Mouse (Mus musculus): Measurements from ENCODE around the gene Tmem87a. TPM values are rescaled to one million over a fixed set of nuclear protein-coding genes. Genes with fewer than 3 reads are reported as not detected.

Tmem87a gene
- total and polyA plus RNA-seq, 3 experiments, result 23.9 to 28.0 TPM; not detected in 1

GRCm38 (mm10) chr2:120414113-120414512, 10.2 kb upstream of the Tmem87a start:
- TF ChIP-seq JUND (IDR thresholded peaks at IDR 0.05; ENCODE audit: low read depth, low read length) (no peak), USF2 (IDR thresholded peaks at IDR 0.05; ENCODE audit: borderline replicate concordance in 1 of 2, insufficient read depth in 1 of 2, low read depth in 1 of 2, low read length in 2 of 2) (no peak), ZKSCAN1 (IDR thresholded peaks at IDR 0.05; ENCODE audit: low read depth, low read length) (no peak), ZMIZ1 (IDR thresholded peaks at IDR 0.05; ENCODE audit: low read depth, low read length) (no peak), MYB (IDR thresholded peaks at IDR 0.05; ENCODE audit: low read depth, low read length) (no peak), NRF1 (IDR thresholded peaks at IDR 0.05; ENCODE audit: insufficient read depth, low read depth, low read length, poor library complexity, severe bottlenecking) (no peak), TBP (IDR thresholded peaks at IDR 0.05; ENCODE audit: low read depth, low read length) (no peak), KAT2A (conservative IDR thresholded peaks at IDR 0.05; ENCODE audit: low read depth, low read length) (no peak), MYC (IDR thresholded peaks at IDR 0.05; ENCODE audit: low read depth, low read length) (no peak)

GRCm38 (mm10) chr2:120411096-120411628, 7.2 kb upstream of the Tmem87a start:
- Histone ChIP-seq H3K9me3 (replicated peaks; ENCODE audit: insufficient read depth, low read length) (no peaks in the 10 kb centered on the region), H3K4me3 (ENCODE audit: control insufficient read depth in 1 of 2, insufficient read depth in 1 of 2, low read depth in 2 of 2, low read length in 2 of 2) (no peak overlapping the region), H3K27me3 (ENCODE audit: control insufficient read depth in 1 of 2, insufficient read depth in 2 of 2, low read length in 2 of 2) (no peaks in the 10 kb centered on the region), H3K27ac (ENCODE audit: control insufficient read depth, low read depth, low read length) (no peak overlapping the region), H3K36me3 (ENCODE audit: control insufficient read depth in 1 of 2, insufficient read depth in 2 of 2, low read length in 2 of 2) (peaks cover 0 to 3% of the 10 kb centered on the region in 2 experiments; a peak in 2 of 4 replicates), H3K79me2 (ENCODE audit: control insufficient read depth, insufficient read depth, low read length, poor library complexity) (no peaks in the 10 kb centered on the region), H3K9ac (ENCODE audit: control insufficient read depth, low read depth, low read length, poor library complexity, severe bottlenecking) (no peak overlapping the region), H3K4me1 (ENCODE audit: control insufficient read depth in 1 of 2, insufficient read depth in 2 of 2, low read length in 2 of 2) (peaks cover 0 to 5% of the 10 kb centered on the region in 2 experiments; a peak in 2 of 4 replicates)
- no peak for DNase-seq (ENCODE audit: low read depth, low spot score)
- TF ChIP-seq UBTF (IDR thresholded peaks at IDR 0.05; ENCODE audit: borderline replicate concordance, insufficient read depth, low read depth, low read length) (no peak), GATA1 (IDR thresholded peaks at IDR 0.05; ENCODE audit: low read depth, low read length) (peak; percentile 34; the same call in 1 of the 2 replicates), ETS1 (IDR thresholded peaks at IDR 0.05; ENCODE audit: low read depth, low read length) (0 out of 2 replicates have a peak, but pooled peaks have one; percentile 10), ZC3H11A (IDR thresholded peaks at IDR 0.05; ENCODE audit: low read depth, low read length) (no peak), CHD2 (IDR thresholded peaks at IDR 0.05; ENCODE audit: low read length) (no peak), USF1 (IDR thresholded peaks at IDR 0.05; ENCODE audit: low read depth, low read length) (no peak), EP300 (IDR thresholded peaks at IDR 0.05; ENCODE audit: low read depth in 1 of 2, low read length in 2 of 2) (peak in 1 of 2 experiments; percentile 36; a peak in 1 of 4 replicates), MAZ (IDR thresholded peaks at IDR 0.05; ENCODE audit: low read depth, low read length) (no peak), RAD21 (IDR thresholded peaks at IDR 0.05; ENCODE audit: low read depth, low read length) (no peak), ZKSCAN1 (IDR thresholded peaks at IDR 0.05; ENCODE audit: low read depth, low read length) (no peak), TCF12 (IDR thresholded peaks at IDR 0.05; ENCODE audit: low read depth, low read length) (peak; percentile 45; the same call in 1 of the 2 replicates), JUND (IDR thresholded peaks at IDR 0.05; ENCODE audit: low read depth, low read length) (no peak), ELF1 (IDR thresholded peaks at IDR 0.05; ENCODE audit: low read depth, low read length) (no peak)

More at GRCm38 (mm10) chr2:120414113-120414512, 10.2 kb upstream of the Tmem87a start:
- Histone ChIP-seq H3K79me2 (ENCODE audit: control insufficient read depth, insufficient read depth, low read length, poor library complexity) (no peaks in the 10 kb centered on the region), H3K4me1 (ENCODE audit: control insufficient read depth in 1 of 2, insufficient read depth in 2 of 2, low read length in 2 of 2) (peaks cover 0 to 5% of the 10 kb centered on the region in 2 experiments; a peak in 2 of 4 replicates), H3K9ac (ENCODE audit: control insufficient read depth, low read depth, low read length, poor library complexity, severe bottlenecking) (no peak overlapping the region), H3K27me3 (ENCODE audit: control insufficient read depth in 1 of 2, insufficient read depth in 2 of 2, low read length in 2 of 2) (no peaks in the 10 kb centered on the region), H3K27ac (ENCODE audit: control insufficient read depth, low read depth, low read length) (no peak overlapping the region), H3K36me3 (ENCODE audit: control insufficient read depth in 1 of 2, insufficient read depth in 2 of 2, low read length in 2 of 2) (peaks cover 0 to 3% of the 10 kb centered on the region in 2 experiments; a peak in 1 of 4 replicates), H3K9me3 (replicated peaks; ENCODE audit: insufficient read depth, low read length) (no peaks in the 10 kb centered on the region), H3K4me3 (ENCODE audit: control insufficient read depth in 1 of 2, insufficient read depth in 1 of 2, low read depth in 2 of 2, low read length in 2 of 2) (no peak overlapping the region)
- no peak for DNase-seq (ENCODE audit: low read depth, low spot score)

Measured in MEL (cell line).